Mouse (Mus musculus) neural tube, embryonic 12.5 days (tissue): ENCODE measurements around the gene Tcp10a. TPM values are rescaled to one million over a fixed set of nuclear protein-coding genes. Genes with fewer than 3 reads are reported as not detected.
"Not testable (repeated sequence)": the region's sequence is repeated elsewhere in the genome, so short reads cannot be mapped to it uniquely, and the experiment has no call there.

Experiments used
- ATAC-seq: fragments of 200-750 bp; cut with Nextera tagmentation; 2 replicates; pipeline ENCODE4 v1.8.0; 2017; ENCODE audit warnings: low read depth, mild to moderate bottlenecking, moderate TSS enrichment, moderate library complexity; ENCODE audit not compliant: low FRiP score
- H3K27ac ChIP-seq: fragments of 300-500 bp; sonication (generic); 2 replicates; pipeline ENCODE4 v1.5.1; 2016
- H3K27me3 ChIP-seq: fragments of 300-500 bp; sonication (generic); replicated peaks from 2 replicates; pipeline ENCODE4 v1.6.1; 2016; ENCODE audit warnings: mild to moderate bottlenecking
- H3K36me3 ChIP-seq: fragments of 300-500 bp; sonication (generic); 2 replicates; pipeline ENCODE4 v1.6.1; 2016; ENCODE audit warnings: mild to moderate bottlenecking
- H3K4me1 ChIP-seq: fragments of 300-500 bp; sonication (generic); 2 replicates; pipeline ENCODE4 v1.6.1; 2016
- H3K4me2 ChIP-seq: fragments of 300-500 bp; sonication (generic); replicated peaks from 2 replicates; pipeline ENCODE4 v1.6.1; 2016; ENCODE audit warnings: mild to moderate bottlenecking
- H3K4me3 ChIP-seq: fragments of 300-500 bp; sonication (generic); 2 replicates; pipeline ENCODE4 v1.5.1; 2016
- H3K9ac ChIP-seq: fragments of 300-500 bp; sonication (generic); 2 replicates; pipeline ENCODE4 v1.6.1; 2016; ENCODE audit warnings: mild to moderate bottlenecking
- H3K9me3 ChIP-seq: fragments of 300-500 bp; sonication (generic); 2 replicates; pipeline ENCODE4 v1.6.1; 2016; ENCODE audit warnings: mild to moderate bottlenecking
- WGBS: fragments of 180-500 bp; shearing (Covaris S2); methylation state at CpG from one replicate; pipeline ENCODE4 v1.1.7; 2016; 5-methylcytosine and 5-hydroxymethylcytosine counted together
- polyA plus RNA-seq: library from polyadenylated mRNA; unstranded; fragments of >200 nt; fragmentation: Nextera tagmentation; extraction: Ambion mirVana; gene quantifications from 2 replicates; pipeline ENCODE4 v1.2.1, GENCODE M21; 2016

The Tcp10a gene
- not detected in 2 replicates for polyA plus RNA-seq

DNA sequence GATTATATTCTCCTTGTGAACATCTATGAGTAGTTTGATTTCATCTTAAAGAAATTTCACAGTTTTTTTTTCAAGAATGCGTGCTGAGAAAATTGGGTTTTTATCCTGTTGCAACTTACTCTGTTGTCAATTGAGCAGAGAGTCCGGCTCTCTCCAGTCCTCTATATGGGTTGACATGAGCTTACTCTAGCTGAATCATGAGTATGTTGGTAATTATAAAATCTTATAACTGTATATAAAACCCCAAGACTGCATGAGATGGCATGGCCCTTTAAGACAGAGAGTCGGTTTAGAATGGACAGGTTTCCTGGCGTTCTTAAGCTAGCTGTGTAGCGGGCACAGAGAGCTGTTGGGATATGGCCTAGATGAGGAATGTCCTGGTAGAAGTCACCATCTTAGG is at the start of gene Tcp10a:
Gene Tcp10a, plus strand, starts transcription at position 301 of the 400 bp plus-strand sequence.
- not testable (repeated sequence) for H3K9me3 ChIP-seq, ATAC-seq, H3K4me1 ChIP-seq, H3K27ac ChIP-seq, H3K36me3 ChIP-seq, H3K27me3 ChIP-seq, H3K4me2 ChIP-seq, H3K4me3 ChIP-seq, H3K9ac ChIP-seq
- WGBS: 95% methylated on average over 5 of the region's 5 CpGs

DNA sequence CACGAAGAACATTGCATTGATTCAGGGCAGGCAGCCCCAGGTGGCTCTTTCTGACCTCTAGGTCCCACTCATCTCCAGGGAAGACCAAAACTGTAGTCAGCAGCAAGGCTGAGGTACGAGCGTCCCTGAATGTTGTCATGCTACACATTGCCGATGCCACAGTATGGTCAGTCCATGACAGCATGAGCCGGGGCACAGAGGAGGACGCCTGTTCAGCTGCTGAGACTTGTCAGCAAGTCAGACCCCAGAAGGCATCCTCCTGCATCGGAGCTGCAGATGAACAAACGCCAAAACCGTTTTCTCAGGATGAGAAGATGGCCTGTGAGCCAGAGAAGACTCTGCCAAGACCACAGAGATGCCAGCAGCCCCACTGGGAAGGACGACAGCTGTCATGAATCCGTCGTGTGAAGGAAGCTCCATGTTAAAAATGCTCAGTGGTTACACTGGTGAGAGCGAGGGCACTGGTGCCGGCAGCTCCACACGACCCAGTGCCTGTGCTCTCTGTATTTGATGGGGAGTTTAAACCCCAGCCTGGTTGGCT is 45.7 kb upstream of the Tcp10a start:
- Histone ChIP-seq H3K36me3 (peaks cover 41% of the 10 kb centered on the region), H3K4me2 (no peak overlapping the region), H3K9ac (no peak overlapping the region), H3K4me1 (no peaks in the 10 kb centered on the region), H3K4me3 (no peak overlapping the region), H3K27ac (no peak overlapping the region), H3K27me3 (no peaks in the 10 kb centered on the region), H3K9me3 (no peaks in the 10 kb centered on the region)
- WGBS: 92% methylated on average over 15 of the region's 15 CpGs
- no peak for ATAC-seq

DNA sequence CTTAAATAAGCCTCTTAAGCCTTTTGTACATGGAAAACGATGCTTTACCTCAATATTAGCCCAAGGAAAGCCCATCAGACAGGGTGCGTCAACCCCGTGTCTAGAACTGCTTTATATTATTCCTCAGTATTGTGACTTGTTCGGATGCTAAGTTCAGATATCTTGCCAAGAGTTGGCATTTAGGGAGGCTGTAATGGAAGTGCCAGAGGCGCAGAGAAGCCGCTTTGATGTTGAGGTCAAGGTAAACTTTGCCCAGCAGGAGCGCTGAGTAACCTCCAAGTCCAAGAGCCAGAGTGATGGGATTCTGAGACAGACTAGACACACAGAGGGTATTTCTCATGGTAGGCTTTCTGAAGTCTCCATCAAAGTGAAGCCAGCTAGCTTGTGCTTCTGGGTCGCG is 45.2 kb upstream of the Tcp10a start:
- Histone ChIP-seq H3K36me3 (peaks cover 41% of the 10 kb centered on the region), H3K9me3 (no peaks in the 10 kb centered on the region), H3K4me3 (no peak overlapping the region), H3K9ac (no peak overlapping the region), H3K4me2 (no peak overlapping the region), H3K27ac (no peak overlapping the region), H3K4me1 (no peaks in the 10 kb centered on the region), H3K27me3 (no peaks in the 10 kb centered on the region)
- ATAC-seq: no peak
- 90% methylated on average over 9 of the region's 9 CpGs for WGBS

DNA sequence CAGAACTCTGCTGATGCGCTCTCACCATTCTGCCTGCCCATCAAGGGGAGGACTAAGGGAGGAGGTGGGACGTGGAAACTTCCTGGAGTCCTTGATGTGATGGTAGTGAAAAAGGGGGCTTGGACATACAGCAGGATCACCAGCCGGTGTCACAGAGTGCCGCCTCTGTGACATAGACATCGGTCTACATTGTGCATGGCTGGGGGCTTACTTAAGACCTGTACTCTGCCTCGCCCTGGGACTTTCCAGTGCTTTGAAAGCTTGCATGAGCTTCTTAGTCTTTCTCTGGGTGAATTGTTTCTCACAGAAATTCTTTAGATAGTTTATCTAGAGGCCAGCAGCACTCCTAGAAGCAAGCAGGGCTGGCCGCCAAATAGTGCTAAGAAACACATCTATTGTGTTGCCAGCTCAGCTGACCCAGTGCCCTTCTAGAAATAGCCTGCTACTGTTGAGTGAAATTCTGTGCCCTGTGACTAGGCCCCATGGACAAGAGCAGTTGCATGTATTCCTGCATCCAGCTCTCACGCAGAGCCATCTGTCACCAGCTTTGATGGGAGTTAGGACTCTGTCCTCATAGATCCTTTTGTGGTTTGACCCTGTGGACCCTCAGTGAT is 40.0 kb upstream of the Tcp10a start:
- Histone ChIP-seq H3K27ac (no peak overlapping the region), H3K4me2 (no peak overlapping the region), H3K9me3 (no peaks in the 10 kb centered on the region), H3K27me3 (no peaks in the 10 kb centered on the region), H3K36me3 (peaks cover 34% of the 10 kb centered on the region), H3K9ac (no peak overlapping the region), H3K4me1 (no peaks in the 10 kb centered on the region), H3K4me3 (no peak overlapping the region)
- WGBS: 87% methylated on average over 8 of the region's 8 CpGs
- no peak for ATAC-seq

DNA sequence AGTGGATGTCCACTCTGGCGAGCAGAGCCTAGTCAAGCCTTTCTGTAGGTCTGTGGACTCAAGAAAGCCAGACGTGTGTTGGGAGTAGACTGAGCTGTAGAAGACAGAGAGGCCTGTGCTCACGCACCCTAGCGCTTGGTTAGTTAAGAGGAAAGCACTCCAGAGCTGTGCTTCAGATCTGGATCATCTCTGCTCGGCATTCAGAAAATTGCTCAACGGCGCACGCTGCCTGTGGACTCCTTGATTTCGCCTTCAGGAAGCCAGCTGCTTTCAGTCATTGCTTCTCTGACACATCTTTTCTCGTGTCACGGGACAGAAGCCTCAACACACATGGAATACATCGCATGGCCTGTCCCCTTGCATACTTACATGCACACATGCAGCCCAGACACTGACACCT is 39.2 kb upstream of the Tcp10a start:
- Histone ChIP-seq H3K36me3 (peaks cover 34% of the 10 kb centered on the region), H3K27me3 (no peaks in the 10 kb centered on the region), H3K4me3 (no peak overlapping the region), H3K4me1 (no peaks in the 10 kb centered on the region), H3K9ac (no peak overlapping the region), H3K9me3 (no peaks in the 10 kb centered on the region), H3K27ac (no peak overlapping the region), H3K4me2 (no peak overlapping the region)
- no peak for ATAC-seq
- 92% methylated on average over 12 of the region's 12 CpGs for WGBS

DNA sequence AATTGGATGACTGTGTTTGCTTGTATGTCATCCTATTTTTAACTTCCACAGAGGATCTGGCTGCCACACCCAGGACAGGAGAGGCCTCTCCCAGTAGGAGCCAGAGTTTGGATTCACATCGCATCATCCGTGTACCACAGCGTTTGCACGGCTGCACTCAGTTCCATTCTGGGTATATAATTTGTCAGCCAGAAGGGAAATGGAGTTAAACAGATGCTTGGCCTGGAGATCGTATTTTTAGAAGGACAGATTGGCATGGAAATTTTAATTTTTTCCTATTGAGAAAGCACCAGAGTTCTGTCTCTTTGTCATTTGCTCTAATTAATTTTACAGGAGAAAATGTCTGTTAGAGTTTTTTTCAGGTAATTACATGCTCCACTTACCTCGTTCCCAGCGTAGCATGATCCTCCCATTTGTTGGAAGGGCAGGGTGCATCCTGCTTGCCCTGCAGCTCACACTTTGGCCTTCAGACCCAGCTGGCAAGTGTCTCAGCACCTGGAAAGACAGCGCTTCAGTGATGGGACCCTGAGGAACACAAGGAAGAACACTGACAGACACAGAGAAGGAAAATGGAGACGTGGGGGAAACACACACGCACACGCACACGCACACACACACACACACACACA is 37.9 kb upstream of the Tcp10a start:
- H3K9me3 ChIP-seq: no peaks in the 10 kb centered on the region
- no peak overlapping the region for H3K4me2 ChIP-seq
- H3K4me1 ChIP-seq: 0 out of 2 replicates have a peak, but pooled peaks cover under 1% of the 10 kb centered on the region
- no peak for ATAC-seq
- WGBS: 81% methylated on average over 12 of the region's 12 CpGs
- H3K36me3 ChIP-seq: peaks cover 36% of the 10 kb centered on the region
- H3K27me3 ChIP-seq: no peaks in the 10 kb centered on the region
- H3K9ac ChIP-seq: no peak overlapping the region
- H3K27ac ChIP-seq: no peak overlapping the region
- no peak overlapping the region for H3K4me3 ChIP-seq

DNA sequence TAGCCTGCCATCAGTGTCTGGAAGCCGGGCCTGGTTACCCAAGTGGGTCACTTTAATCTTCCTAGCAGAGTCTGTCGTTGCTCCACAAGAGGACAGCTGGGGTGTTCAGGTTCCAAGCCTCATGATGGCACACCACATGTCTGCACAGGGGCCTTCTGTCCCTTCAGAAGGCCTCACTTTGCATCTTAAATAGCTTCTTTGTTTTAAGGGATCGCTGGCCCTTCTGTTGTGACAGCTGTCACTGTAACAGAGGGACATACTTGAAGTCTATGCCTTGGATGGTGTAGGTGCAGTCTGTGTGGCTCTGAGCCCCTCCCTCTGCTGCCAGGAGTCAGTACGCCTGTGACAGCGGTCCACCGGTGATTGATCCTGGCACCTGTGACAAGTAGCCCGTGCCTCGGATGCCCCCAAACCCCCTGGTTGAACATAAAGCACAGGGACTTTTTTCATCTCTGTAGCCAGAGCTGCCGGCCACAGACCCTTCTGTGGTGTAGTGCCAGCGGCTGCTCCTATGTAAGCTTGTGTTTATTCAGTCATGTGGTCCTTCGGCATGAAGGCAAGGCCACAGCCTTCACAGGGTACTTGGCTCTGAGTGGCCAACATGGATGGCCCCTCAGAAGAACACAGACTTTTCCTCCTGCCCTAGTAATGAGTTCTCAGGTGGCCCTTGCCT is 32.3 kb upstream of the Tcp10a start:
- Histone ChIP-seq H3K27me3 (no peaks in the 10 kb centered on the region), H3K27ac (no peak overlapping the region; the same call in 1 of the 2 replicates), H3K4me3 (no peak overlapping the region), H3K9ac (no peak overlapping the region), H3K4me1 (0 out of 2 replicates have a peak, but pooled peaks cover 3% of the 10 kb centered on the region), H3K4me2 (no peak overlapping the region), H3K36me3 (peaks cover 26% of the 10 kb centered on the region), H3K9me3 (no peaks in the 10 kb centered on the region)
- no peak for ATAC-seq
- 62% methylated on average over 11 of the region's 11 CpGs for WGBS

DNA sequence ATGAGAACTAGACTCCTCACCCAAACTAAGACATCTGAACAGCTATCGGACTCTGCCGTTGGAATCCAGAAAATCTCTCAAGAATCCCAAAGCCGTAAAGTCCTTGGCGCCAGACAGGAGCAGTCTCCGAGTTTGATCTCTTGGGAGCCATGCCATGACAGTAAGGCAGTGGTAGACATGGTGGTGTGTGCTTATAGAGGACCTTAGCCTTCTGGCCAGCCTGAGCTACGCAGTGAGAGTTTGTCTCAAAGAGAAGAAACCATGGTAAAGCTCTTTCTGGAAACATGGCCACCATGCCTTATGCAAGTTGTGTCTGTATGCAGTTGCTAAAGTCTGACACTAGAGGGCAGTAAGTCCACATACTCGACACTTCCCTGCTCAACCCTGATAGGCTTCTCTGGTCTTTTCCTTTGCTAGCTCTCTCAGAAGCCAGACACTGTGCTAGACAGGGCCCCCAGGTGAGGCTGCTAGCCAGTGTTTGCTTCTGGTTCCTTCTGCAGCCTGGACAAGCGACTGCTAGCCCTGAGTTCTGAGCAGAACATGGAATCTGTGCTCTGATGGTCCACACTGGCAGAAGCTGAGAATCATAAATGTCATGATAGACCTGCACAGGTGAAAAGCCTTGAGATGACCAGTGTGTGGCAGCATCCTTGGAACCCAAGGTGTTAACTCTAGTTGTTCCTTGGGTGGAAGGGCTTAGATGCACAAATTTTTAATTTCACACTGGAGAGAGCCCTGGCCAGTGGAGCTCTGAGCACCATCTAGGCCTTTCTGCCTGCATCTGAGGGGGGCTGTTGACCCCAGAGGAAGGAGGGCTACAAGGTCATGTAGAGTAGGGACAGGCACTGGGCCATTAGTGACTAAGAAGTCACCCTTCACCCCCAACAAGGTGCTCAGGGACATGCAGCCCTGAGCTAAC is 17.9 kb upstream of the Tcp10a start:
- WGBS: 64% methylated on average over 8 of the region's 8 CpGs
- not testable (repeated sequence) for H3K4me1 ChIP-seq, H3K4me2 ChIP-seq, H3K27ac ChIP-seq, H3K9me3 ChIP-seq, H3K4me3 ChIP-seq, H3K36me3 ChIP-seq, H3K9ac ChIP-seq, H3K27me3 ChIP-seq
- peak; percentile 90 for ATAC-seq

DNA sequence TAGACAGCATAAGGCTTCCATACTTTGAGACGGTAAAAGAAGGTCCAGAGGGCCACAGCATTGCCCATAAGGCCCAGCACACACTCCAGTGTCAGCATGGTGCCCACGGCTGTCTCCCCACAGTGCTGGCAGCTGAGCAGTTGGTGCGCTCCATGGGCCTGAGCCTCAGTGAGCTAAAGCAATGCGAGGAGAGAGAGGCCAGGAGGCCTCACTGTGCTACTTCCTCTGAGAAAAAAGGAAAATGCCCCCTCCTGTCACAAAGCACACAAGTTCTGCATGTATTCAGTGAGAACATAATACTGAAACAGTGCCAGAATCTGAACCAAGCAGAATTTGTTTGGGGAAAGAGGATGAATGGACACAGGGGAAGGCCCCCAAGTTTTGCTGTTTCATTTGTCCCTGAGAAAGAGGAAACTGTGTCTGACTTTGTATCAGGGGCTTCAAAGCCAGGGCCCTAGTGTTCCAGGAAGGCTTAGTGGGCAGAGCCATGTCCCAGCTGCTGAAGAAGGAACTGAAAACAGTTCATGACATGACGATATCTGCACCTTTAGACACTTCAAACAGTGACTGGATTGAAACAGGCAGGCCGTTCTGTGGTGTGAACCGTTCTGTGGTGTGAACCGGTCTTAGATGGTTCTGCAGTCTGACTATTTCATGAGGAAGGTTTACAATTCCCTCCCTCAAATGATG is 8.6 kb upstream of the Tcp10a start:
- H3K27ac ChIP-seq, H3K4me3 ChIP-seq, H3K9ac ChIP-seq, H3K4me2 ChIP-seq, ATAC-seq, H3K4me1 ChIP-seq, H3K9me3 ChIP-seq, H3K27me3 ChIP-seq, H3K36me3 ChIP-seq: not testable (repeated sequence)
- WGBS: 81% methylated on average over 7 of the region's 8 CpGs

DNA sequence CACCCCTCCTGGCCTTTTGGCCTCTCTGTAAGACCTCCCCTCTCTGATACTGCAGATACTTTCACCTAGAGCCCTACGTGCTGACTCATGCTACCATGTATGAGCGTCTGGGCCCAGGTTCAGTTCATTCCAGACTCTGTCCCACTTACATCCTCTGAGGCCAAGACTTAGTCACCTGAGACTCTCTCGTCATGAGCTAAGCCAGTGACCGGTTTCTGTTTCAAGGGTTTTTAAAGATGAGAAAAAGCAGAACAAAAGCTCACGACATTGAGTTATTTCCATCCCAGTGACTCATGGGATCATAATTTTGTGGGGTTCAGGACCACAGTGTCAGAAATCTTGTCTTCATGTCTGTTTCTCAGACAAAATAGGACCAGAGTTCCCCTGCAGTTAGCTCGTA is 4.7 kb upstream of the Tcp10a start:
- H3K9ac ChIP-seq, H3K4me2 ChIP-seq, ATAC-seq, H3K36me3 ChIP-seq, H3K4me1 ChIP-seq, H3K9me3 ChIP-seq, H3K27me3 ChIP-seq, H3K27ac ChIP-seq, H3K4me3 ChIP-seq: not testable (repeated sequence)
- 88% methylated on average over 6 of the region's 6 CpGs for WGBS

DNA sequence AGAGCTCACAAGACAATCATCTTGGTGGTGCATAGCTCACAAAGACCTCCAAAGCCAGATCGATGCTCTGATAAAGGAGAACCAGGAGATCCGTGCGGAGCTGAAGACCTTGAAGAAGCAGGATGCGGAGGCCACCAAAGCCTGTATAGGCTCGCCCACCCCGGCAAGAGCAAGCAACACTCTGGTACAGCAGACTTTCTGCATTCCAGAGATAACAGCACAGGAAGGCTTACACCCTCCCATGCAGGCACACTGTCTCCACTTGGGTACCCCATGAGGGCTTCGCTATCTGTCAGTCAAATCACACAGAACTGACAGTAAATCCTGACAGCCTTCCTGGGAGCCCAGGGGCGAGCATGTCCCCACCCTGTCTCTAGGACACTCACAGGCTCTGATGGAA is 2.0 kb downstream of the Tcp10a start:
- H3K9ac ChIP-seq, H3K4me2 ChIP-seq, ATAC-seq, H3K27ac ChIP-seq, H3K9me3 ChIP-seq, H3K4me1 ChIP-seq, H3K36me3 ChIP-seq, H3K4me3 ChIP-seq, H3K27me3 ChIP-seq: not testable (repeated sequence)
- 90% methylated on average over 7 of the region's 8 CpGs for WGBS
